Mouse (Mus musculus): ENCODE measurements around the gene Slc16a5.
"Not testable (repeated sequence)": the region's sequence is repeated elsewhere in the genome, so short reads cannot be mapped to it uniquely, and the experiment has no call there.

Gene Slc16a5

DNA sequence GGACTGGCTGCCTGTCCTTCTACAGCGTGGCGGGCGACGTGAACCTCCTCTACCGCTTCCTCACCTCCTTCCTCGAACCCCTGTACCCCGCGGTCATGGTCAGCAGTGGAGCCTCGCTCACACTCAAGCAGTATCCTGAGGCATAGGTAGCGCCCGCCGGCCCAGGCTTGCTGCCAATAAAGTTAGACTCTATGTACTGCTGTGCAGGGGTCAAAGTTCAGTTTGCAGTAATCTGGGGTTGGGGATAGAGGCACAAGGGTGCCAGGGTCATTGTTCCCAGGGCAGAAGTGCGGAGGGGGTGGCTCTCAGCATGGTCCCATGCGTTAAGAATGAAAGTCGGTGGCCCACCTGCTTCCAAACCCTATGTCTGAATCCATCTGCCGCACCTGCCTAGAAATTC is 14.2 kb upstream of the Slc16a5 start:
- DNase-seq (ENCODE audit: low spot score) = no peak

DNA sequence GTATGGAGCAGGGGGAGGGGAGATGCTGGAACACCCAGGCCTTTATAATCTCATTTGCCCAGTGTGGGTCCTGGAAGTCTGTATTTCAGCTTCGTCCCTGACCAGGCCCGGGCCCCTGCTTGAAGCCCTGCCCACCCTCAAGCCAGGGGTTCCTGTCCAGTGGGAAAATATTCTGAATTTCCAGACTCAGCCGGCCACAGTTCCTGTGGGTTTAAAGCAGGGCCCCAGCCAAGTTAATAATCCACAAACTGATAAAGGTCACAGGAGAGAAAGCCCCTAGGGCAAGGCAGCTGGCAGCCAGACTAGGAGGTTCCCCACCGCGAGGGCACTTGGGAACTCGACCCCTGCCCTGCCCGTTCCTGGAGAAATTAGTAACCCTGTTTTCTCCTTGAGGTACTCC is 13.3 kb upstream of the Slc16a5 start:
- DNase-seq (ENCODE audit: low spot score) = no peak

DNA sequence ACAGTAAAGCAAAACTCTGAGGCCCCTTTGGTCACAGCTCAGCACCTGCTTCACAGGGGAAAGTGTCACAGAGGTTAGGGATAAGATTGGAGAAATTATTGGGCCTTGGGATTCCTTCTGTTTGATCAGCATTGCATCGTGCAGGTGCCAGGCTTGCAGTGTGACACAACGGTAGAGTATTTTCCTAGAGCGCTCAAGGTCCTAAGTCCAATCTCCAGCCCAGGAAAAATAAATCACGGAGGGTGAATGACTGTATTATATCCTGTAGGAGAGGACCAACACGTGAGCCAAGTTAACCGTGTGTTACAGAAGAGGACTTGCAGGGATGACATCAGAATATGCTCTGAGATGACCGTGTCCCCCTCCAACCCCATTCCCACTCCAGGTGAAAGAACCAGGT is 12.1 kb upstream of the Slc16a5 start:
- DNase-seq (ENCODE audit: low spot score) = no peak

GRCm38 (mm10) chr11:115451781-115452241 is 10.5 kb upstream of the Slc16a5 start:
- no peak for DNase-seq (ENCODE audit: low spot score)

GRCm38 (mm10) chr11:115452281-115452860 is 9.9 kb upstream of the Slc16a5 start:
- no peak for DNase-seq (ENCODE audit: low spot score)

- DNase-seq (ENCODE audit: low spot score) = no peak
These were observed 9.0 kb upstream of the Slc16a5 start for GRCm38 (mm10) chr11:115453306-115453705.

- DNase-seq (ENCODE audit: low spot score) = not testable (repeated sequence)
These were observed 7.5 kb upstream of the Slc16a5 start for GRCm38 (mm10) chr11:115454822-115455221.

GRCm38 (mm10) chr11:115455619-115456018 is 6.7 kb upstream of the Slc16a5 start:
- no peak for DNase-seq (ENCODE audit: low spot score)

DNA sequence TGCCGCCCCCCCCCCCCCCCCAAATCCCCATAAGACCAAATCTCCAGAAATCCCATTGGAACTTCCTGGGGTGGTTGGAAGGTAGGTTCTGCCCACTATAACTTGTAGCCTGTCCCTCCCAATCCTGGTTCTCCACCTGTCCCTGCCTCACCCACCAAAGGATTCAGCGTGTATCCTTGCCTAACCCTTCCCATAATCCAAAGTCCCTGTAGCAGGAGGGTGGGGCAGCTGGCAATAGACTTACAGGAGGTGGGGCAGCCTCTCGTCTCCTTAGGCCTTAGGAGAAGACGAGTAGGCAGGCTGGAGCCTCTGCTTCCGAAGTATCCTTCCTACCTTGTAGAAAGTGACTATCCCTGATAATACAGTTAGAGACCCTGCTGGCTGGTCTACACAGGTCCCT is 6.1 kb upstream of the Slc16a5 start:
- no peak for DNase-seq (ENCODE audit: low spot score)

- DNase-seq (ENCODE audit: low spot score) = no peak
These were observed 4.9 kb upstream of the Slc16a5 start for GRCm38 (mm10) chr11:115457405-115457804.

GRCm38 (mm10) chr11:115460976-115461375 is 1.3 kb upstream of the Slc16a5 start:
- no peak for DNase-seq (ENCODE audit: low spot score)

GRCm38 (mm10) chr11:115461846-115462242 is 430 bp upstream of the Slc16a5 start:
- DNase-seq (ENCODE audit: low spot score) = no peak

DNA sequence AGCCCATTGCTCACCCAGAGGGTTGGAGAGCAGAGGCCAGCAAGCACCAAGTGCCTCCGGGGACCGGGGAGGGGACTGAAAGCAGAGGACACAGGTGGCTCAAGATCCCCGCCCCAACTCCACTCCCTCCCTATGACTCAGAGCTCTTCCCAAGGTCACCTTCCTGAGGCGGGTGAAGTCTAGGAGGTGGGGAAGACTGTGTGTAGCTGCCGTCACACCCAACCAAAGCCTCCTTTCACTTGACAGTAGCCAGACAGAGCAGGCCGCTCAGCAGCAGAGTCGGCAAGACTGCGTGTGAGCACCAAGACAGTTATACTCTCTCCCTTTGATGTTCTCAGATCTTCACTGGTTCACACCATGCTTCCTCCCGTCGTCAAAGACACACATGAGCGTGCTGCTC is 1.1 kb downstream of the Slc16a5 start:
- DNase-seq (ENCODE audit: low spot score) = no peak

- DNase-seq (ENCODE audit: low spot score) = no peak
These were observed 2.6 kb downstream of the Slc16a5 start for GRCm38 (mm10) chr11:115464851-115465250.

DNA sequence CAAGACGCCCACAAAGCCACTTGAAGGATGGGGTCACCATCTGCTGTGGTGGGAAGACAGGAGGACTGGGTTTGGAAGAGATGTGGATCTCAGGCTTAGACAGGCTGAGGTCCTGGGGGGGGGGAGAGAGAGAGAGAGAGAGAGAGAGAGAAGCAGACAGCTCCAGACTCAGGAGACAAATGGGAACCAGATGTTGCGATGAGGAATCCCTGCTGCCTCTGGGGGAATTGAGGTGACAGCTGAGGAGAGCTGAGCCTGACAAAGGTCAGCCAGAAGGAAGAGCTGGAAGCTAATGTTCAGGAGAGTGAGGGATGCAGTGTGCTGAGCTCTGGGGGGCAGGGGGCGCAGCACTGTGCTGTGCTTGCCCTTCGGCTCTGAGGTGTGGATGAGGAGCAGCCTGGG is 4.9 kb downstream of the Slc16a5 start:
- DNase-seq (ENCODE audit: low spot score) = no peak

GRCm38 (mm10) chr11:115472183-115472582 is 9.9 kb downstream of the Slc16a5 start:
- peak; percentile 66 for DNase-seq (ENCODE audit: low spot score)

DNA sequence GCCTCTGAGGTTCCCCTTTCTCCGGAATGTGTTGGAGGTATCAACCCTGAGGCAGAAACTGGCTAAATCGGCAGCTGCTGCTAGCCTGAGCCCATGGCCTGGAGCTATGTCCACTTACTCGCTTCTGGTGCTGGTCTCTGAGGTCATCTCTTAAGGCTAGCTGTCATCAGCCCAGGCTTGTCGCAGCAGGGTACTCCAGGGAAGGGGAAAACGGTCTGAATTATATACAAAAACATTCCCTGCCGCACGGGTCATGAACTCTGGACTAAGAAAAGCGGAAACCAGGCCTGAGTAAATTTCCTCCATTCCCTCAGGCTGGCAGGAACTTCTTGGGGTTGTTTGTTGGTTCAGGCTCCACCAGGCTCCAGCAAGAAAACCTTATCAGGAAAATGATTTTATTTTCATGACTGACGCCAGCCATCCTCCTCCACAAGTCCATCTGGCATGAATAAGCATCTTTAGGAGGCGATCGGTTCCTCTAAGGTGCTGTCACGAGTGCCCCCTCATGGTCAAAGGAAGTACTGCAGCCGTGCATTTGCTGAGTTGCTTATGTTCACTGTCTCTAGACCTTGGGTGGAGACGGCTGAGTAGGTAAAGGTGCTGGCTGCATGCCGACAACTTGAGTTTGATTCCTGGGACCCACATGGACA is 11.5 kb downstream of the Slc16a5 start:
- peak; percentile 84 for DNase-seq (ENCODE audit: low spot score)

- DNase-seq (ENCODE audit: low spot score) = peak; percentile 92
These were observed 12.9 kb downstream of the Slc16a5 start, which contains the start of gene Armc7 for GRCm38 (mm10) chr11:115475025-115475757. Gene Armc7 (plus strand): TSS chr11:115475667.

GRCm38 (mm10) chr11:115475758-115476237 is 13.5 kb downstream of the Slc16a5 start:
- no peak for DNase-seq (ENCODE audit: low spot score)

- not testable (repeated sequence) for DNase-seq (ENCODE audit: low spot score)
These were observed 14.4 kb downstream of the Slc16a5 start for GRCm38 (mm10) chr11:115476630-115477029.

- DNase-seq (ENCODE audit: low spot score) = not testable (repeated sequence)
These were observed 15.1 kb downstream of the Slc16a5 start for GRCm38 (mm10) chr11:115477388-115477787.

- no peak for DNase-seq (ENCODE audit: low spot score)
These were observed 16.1 kb downstream of the Slc16a5 start for GRCm38 (mm10) chr11:115478296-115478938.

Data from testis, postnatal 14 days (tissue).